Mouse (Mus musculus) heart, embryonic 14.5 days (tissue): Measurements from ENCODE around the gene Eef2. TPM values are rescaled to one million over a fixed set of nuclear protein-coding genes. Genes with fewer than 3 reads are reported as not detected.

Experiments
- ATAC-seq: fragments of 200-750 bp; cut with Nextera tagmentation; 2 replicates; pipeline ENCODE4 v1.8.0; 2017; ENCODE audit warnings: low read depth, moderate TSS enrichment; ENCODE audit not compliant: insufficient number of reproducible peaks, insufficient read depth, low FRiP score
- H3K27ac ChIP-seq, 2 experiments: fragments of 200-500 bp in 1 of 2; fragments of 300-500 bp in 1 of 2; sonication (generic) in 1 of 2; replicated peaks in 1 of 2; 2 replicates each; pipeline ENCODE4 v1.5.1; 2012 to 2014; ENCODE audit warnings: low read depth in 2 of 2, low read length in 2 of 2, control low read depth in 1 of 2, mild to moderate bottlenecking in 1 of 2, mixed read lengths in 1 of 2; ENCODE audit not compliant: control insufficient read depth in 1 of 2, insufficient read depth in 1 of 2
- H3K27me3 ChIP-seq: fragments of 300-500 bp; sonication (generic); 2 replicates; pipeline ENCODE4 v1.6.1; 2014; ENCODE audit warnings: mild to moderate bottlenecking, low read length, control low read depth; ENCODE audit not compliant: control insufficient read depth, insufficient read depth
- H3K36me3 ChIP-seq: fragments of 300-500 bp; sonication (generic); 2 replicates; pipeline ENCODE4 v1.6.1; 2014; ENCODE audit warnings: mild to moderate bottlenecking, control low read depth, low read length, mixed read lengths; ENCODE audit not compliant: control insufficient read depth, insufficient read depth
- H3K4me1 ChIP-seq, 2 experiments: fragments of 200-500 bp in 1 of 2; fragments of 300-500 bp in 1 of 2; sonication (generic) in 1 of 2; 2 replicates each; pipeline ENCODE4 v1.6.1; 2012 to 2014; ENCODE audit warnings: low read length in 2 of 2, control low read depth in 1 of 2, mixed read lengths in 1 of 2; ENCODE audit not compliant: control insufficient read depth in 2 of 2, insufficient read depth in 2 of 2
- H3K4me2 ChIP-seq: fragments of 300-500 bp; sonication (generic); 2 replicates; pipeline ENCODE4 v1.6.1; 2014; ENCODE audit warnings: mild to moderate bottlenecking, low read length
- H3K4me3 ChIP-seq, 2 experiments: fragments of 200-500 bp in 1 of 2; fragments of 300-500 bp in 1 of 2; sonication (generic) in 1 of 2; 2 replicates each; pipeline ENCODE4 v1.5.1; 2012 to 2014; ENCODE audit warnings: low read length in 2 of 2, mild to moderate bottlenecking in 2 of 2, control low read depth in 1 of 2, low read depth in 1 of 2, moderate library complexity in 1 of 2; ENCODE audit not compliant: control insufficient read depth in 1 of 2, insufficient read depth in 1 of 2
- H3K9ac ChIP-seq: fragments of 300-500 bp; sonication (generic); 2 replicates; pipeline ENCODE4 v1.6.1; 2014; ENCODE audit warnings: mild to moderate bottlenecking, low read length
- H3K9me3 ChIP-seq: fragments of 300-500 bp; sonication (generic); 2 replicates; pipeline ENCODE4 v1.6.1; 2016; ENCODE audit warnings: low read length, control low read depth; ENCODE audit not compliant: control insufficient read depth
- WGBS: fragments of 180-500 bp; shearing (Covaris S2); extraction: QIAGEN DNeasy Blood & Tissue Kit; methylation state at CpG from one replicate; pipeline ENCODE4 v1.1.7; 2014; 5-methylcytosine and 5-hydroxymethylcytosine counted together
- polyA plus RNA-seq: library from polyadenylated mRNA; unstranded; fragments of >200 nt; fragmentation: Nextera tagmentation; extraction: Ambion mirVana; gene quantifications from 2 replicates; pipeline ENCODE4 v1.2.1, GENCODE M21; 2014

Gene Eef2
- polyA plus RNA-seq, 1 experiment from 2014 or later: 337 TPM

DNA sequence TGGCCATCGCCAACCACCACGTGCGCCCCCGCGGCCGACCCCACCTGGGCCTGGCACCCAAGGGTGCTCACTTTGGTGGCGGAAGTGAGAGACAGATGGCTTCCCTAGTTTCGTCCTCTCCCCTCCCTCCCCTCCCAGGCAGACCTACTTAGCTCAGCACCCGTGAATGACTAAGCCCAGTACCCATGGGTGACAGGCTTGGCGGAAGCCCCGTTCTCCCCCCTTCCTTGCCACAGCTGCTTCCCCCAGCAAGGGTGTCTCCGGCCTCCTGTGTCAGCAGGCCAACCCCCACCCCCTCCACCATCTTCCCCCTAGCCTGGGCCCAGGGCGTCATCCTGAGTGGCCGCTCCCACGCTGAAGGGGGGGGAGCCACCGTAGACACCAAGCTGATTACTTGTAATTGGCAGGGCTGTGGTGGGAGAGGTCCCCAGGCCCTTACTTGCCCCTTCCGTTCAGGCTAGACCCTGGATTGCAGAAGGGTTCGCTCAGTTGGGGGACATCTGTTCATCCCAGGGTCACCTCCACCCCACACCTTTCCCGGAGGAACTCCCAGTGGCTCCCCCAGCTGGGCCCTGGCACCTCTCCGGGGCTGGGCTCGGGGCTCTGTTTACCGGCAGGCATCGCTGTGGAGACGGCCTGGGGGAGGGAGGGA lies 38.2 kb upstream of the Eef2 start:
- Histone ChIP-seq H3K27ac (peak overlapping the region; percentile 88 to 94), H3K36me3 (0 out of 2 replicates have a peak, but pooled peaks cover 6% of the 10 kb centered on the region), H3K4me1 (peaks cover 38 to 61% of the 10 kb centered on the region in 2 experiments), H3K27me3 (peaks cover 5% of the 10 kb centered on the region), H3K9ac (peak overlapping the region; percentile 90), H3K4me3 (peak overlapping the region; percentile 80 to 97), H3K9me3 (no peaks in the 10 kb centered on the region), H3K4me2 (peak overlapping the region; percentile 94)
- ATAC-seq: no peak
- WGBS: under 1% methylated on average over 20 of the region's 24 CpGs

DNA sequence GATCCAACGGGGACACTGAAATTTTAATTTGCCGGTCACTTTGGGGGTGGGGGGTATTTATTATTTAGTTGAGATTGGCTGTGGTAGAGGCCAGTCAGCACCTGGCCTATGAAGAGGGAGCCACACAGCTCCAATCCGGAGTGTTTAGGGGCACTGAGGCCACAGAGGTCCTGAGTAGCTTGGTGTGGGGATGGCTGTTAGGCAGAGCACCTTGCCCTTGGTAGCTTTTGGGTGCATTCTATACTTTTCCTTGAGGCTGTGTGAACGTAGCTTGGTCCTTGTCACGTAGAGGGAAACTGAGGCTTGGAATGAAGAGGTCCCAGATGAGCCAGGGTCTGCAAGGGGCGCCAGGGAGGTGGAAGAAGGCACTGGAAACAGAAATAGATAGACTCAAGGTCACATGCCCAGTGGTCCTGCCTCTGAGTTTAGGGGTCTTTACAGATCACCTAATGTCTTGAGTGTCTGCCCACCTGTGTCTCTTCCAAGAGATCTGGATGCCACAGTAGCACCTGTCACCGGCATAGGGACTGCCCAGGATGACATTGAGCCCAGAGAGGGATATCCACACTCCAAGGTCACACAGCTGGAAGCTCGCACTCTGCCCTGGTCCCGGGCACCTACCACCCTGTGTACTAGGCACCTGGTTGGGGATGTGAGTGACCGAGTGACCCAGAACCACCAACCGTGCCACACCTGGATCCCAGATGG lies 37.5 kb upstream of the Eef2 start:
- Histone ChIP-seq H3K9me3 (no peaks in the 10 kb centered on the region), H3K4me1 (peaks cover 38 to 62% of the 10 kb centered on the region in 2 experiments), H3K36me3 (peaks cover 12% of the 10 kb centered on the region), H3K4me2 (peak overlapping the region; percentile 94), H3K9ac (peak overlapping the region; percentile 90), H3K4me3 (peak overlapping the region; percentile 80 to 97), H3K27ac (peak overlapping the region; percentile 58 to 94), H3K27me3 (peaks cover 4% of the 10 kb centered on the region)
- WGBS: 52% methylated on average over 11 of the region's 11 CpGs
- no peak for ATAC-seq

DNA sequence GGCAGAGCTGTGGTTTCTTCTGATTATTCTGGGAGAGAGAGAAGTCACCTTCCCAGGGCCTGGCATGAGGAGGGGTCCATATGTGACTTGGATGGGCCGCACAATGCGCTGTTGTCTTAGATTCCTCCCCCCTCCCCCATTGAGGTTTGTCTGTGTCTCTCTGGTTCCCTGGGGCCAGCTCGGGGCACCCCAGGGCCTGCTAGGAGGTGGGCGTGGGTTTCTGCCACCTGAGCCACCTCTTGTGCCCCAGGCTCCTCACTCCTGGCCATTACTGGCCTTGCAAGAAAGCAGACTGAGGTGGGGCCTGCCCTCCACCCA lies 36.9 kb upstream of the Eef2 start:
- no peaks in the 10 kb centered on the region for H3K9me3 ChIP-seq
- H3K9ac ChIP-seq: peak overlapping the region; percentile 90; the same call in 1 of the 2 replicates
- peak overlapping the region; percentile 94 for H3K4me2 ChIP-seq
- peaks cover 18% of the 10 kb centered on the region for H3K36me3 ChIP-seq
- ATAC-seq: no peak
- H3K4me3 ChIP-seq: peak overlapping the region in 1 of 2 experiments; percentile 80; a peak in 1 of 4 replicates
- H3K27ac ChIP-seq: peak overlapping the region in 1 of 2 experiments; percentile 94; a peak in 1 of 4 replicates
- WGBS: 59% methylated on average over 4 of the region's 4 CpGs
- H3K4me1 ChIP-seq: peaks cover 36 to 59% of the 10 kb centered on the region in 2 experiments
- no peaks in the 10 kb centered on the region for H3K27me3 ChIP-seq

DNA sequence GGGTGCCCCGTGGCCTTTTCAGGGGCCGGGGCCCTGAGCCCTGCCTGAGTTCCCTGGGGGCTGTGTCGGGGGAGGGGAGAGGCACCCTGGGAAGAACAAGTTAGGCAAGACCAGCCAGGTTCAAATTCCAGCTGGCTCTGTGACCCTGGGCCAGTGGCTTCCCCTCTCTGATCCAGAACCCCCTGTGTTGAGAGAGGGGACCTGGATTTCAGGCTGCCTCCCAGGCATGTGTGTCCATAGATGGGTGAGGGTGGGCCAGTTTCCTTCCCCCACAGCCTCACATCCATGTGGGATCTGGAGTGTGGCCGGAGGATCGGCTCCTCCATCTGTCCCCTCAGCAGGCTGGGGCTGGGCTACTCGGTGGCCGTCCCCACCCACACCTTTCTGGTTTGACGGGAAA lies 36.4 kb upstream of the Eef2 start:
- WGBS: 55% methylated on average over 8 of the region's 8 CpGs
- Histone ChIP-seq H3K9ac (peak overlapping the region; percentile 90), H3K4me1 (peaks cover 36 to 58% of the 10 kb centered on the region in 2 experiments), H3K4me2 (peak overlapping the region; percentile 94), H3K27me3 (no peaks in the 10 kb centered on the region), H3K9me3 (no peaks in the 10 kb centered on the region), H3K36me3 (peaks cover 23% of the 10 kb centered on the region), H3K27ac (peak overlapping the region in 1 of 2 experiments; percentile 43; a peak in 2 of 4 replicates), H3K4me3 (peak overlapping the region in 1 of 2 experiments; percentile 80; a peak in 1 of 4 replicates)
- no peak for ATAC-seq

DNA sequence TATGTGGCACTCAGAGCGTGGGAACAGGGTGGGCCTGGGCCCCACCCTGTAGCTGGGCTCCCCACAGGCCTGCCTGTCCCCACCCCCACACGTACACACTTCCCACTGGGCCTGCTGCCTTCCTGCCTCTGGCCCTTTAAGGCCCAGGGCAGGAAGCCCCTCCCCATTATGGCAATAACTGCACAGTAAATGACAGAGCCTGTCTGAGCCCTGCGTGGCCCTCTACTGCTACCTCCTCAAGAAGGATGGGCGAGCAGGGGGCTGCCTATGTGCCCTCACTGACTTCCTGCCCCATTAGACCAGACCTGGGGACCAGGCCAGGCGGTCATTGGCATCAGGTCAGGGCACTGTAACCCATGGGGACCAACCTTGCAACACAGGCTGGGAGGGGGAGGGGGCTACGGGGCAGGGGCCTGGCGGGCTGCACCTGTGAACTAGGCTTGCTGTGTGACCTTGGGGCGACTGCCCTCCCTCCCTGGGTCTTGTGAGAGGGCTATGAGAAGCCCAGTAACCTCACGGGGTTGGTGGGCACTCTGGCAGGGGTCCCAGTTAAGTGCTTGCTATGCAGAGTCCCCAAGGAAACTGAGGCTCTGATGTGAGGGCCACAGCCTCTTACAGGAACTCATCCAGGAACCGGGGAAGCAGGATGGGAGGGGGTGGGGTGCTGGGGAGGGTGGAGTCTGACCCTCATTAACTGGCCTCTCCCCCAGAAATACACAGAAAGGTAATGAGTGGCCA lies 35.5 kb upstream of the Eef2 start:
- Histone ChIP-seq H3K9ac (peak overlapping the region; percentile 90), H3K4me1 (peaks cover 34 to 50% of the 10 kb centered on the region in 2 experiments), H3K4me3 (peak overlapping the region; percentile 14 to 80; a peak in 1 of 4 replicates), H3K27ac (peak overlapping the region in 1 of 2 experiments; percentile 43; a peak in 2 of 4 replicates), H3K27me3 (no peaks in the 10 kb centered on the region), H3K36me3 (peaks cover 32% of the 10 kb centered on the region), H3K9me3 (no peaks in the 10 kb centered on the region), H3K4me2 (peak overlapping the region; percentile 94)
- 54% methylated on average over 10 of the region's 10 CpGs for WGBS
- no peak for ATAC-seq

DNA sequence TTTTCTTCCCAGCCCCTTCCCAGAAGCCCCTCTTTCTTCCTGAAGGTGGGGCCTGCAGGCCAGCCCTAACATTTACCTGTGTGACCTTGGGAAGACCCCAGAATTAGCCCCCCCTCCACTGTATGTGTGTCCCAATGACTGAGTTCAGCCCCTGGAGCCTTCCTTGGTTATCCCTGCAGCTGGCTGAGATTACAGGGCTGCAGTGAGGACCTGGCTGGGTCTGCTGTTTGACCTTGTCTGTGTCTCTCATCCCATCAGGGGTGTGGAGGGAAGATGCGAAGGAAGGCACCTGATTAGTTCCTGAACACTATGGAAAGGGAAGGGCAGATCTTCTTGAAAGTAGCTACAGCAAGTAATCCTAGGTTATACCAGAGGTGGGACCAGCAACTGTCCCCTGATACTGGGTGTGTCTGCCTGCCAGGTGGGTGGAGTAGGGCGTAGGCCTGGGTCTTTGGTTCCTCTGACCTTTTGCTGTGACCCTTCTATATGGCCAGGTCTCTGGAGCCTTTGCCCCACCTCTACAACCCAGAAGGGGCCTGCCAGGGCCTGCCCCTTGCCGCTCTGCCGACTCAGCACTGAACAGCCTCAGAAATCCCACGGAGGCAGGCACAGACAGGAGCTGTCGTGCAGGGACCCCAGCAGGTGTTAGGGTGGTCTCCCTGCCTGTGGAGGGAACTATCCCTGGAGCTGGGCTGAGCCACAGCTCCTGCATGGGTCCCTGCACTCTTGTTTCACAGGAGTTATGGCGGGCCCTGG lies 34.8 kb upstream of the Eef2 start:
- no peaks in the 10 kb centered on the region for H3K27me3 ChIP-seq
- no peak for ATAC-seq
- H3K9ac ChIP-seq: peak overlapping the region; percentile 90
- peaks cover 39% of the 10 kb centered on the region for H3K36me3 ChIP-seq
- no peak overlapping the region for H3K4me3 ChIP-seq
- peak overlapping the region in 1 of 2 experiments; percentile 43; a peak in 2 of 4 replicates for H3K27ac ChIP-seq
- peak overlapping the region; percentile 94; the same call in 1 of the 2 replicates for H3K4me2 ChIP-seq
- no peaks in the 10 kb centered on the region for H3K9me3 ChIP-seq
- 85% methylated on average over 7 of the region's 7 CpGs for WGBS
- peaks cover 34 to 50% of the 10 kb centered on the region in 2 experiments for H3K4me1 ChIP-seq

DNA sequence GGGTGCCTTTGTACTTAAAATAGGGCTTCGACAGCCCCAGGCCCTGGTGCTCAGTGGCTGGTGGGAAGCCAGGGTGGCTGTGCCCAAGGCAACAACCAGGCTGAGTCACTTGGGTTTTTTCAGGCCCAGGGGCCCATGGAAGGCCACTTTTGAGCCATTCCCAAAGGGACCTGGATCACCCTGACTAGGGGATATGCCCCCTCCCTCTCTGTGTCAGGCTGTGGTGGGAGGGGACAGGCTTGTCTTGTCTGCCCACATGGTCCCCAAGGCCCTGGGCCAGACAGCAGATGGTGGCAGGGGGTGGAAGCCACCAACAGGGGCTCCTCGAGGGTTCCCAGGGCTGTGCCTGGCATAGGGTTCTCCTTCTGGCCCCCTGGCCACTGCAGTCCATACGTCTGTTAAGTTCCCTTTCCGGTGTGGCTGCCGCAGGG lies 33.9 kb upstream of the Eef2 start:
- Histone ChIP-seq H3K9me3 (no peaks in the 10 kb centered on the region), H3K27me3 (no peaks in the 10 kb centered on the region), H3K27ac (peak overlapping the region in 1 of 2 experiments; percentile 47; a peak in 1 of 4 replicates), H3K4me1 (peaks cover 34 to 50% of the 10 kb centered on the region in 2 experiments), H3K4me3 (no peak overlapping the region), H3K4me2 (no peak overlapping the region), H3K36me3 (peaks cover 48% of the 10 kb centered on the region), H3K9ac (peak overlapping the region; percentile 57)
- WGBS: 69% methylated on average over 5 of the region's 5 CpGs
- ATAC-seq: no peak
